Mouse (Mus musculus): ENCODE data around the gene Dapp1. TPM values are rescaled to one million over a fixed set of nuclear protein-coding genes. Genes with fewer than 3 reads are reported as not detected.
"Not testable (repeated sequence)": the region's sequence is repeated elsewhere in the genome, so short reads cannot be mapped to it uniquely, and the experiment has no call there.

Gene Dapp1
- polyA plus RNA-seq, 1 experiment from 2014 or later: 2.9 TPM

GRCm38 (mm10) chr3:137963508-137963907, 17.8 kb downstream of the Dapp1 start:
- Histone ChIP-seq H3K9me3 (replicated peaks) (no peaks in the 10 kb centered on the region), H3K4me3 (no peak overlapping the region), H3K4me1 (peaks cover 3% of the 10 kb centered on the region; the same call in 1 of the 2 replicates), H3K27me3 (ENCODE audit: low read depth, poor library complexity, severe bottlenecking) (no peaks in the 10 kb centered on the region), H3K36me3 (no peaks in the 10 kb centered on the region), H3K27ac (replicated peaks) (no peak overlapping the region)
- 78% methylated on average over 8 of the region's 8 CpGs for WGBS
- DNase-seq (ENCODE audit: low spot score): no peak

GRCm38 (mm10) chr3:137961736-137962385, 19.5 kb downstream of the Dapp1 start:
- Histone ChIP-seq H3K27me3 (ENCODE audit: low read depth, poor library complexity, severe bottlenecking) (no peaks in the 10 kb centered on the region), H3K36me3 (no peaks in the 10 kb centered on the region), H3K4me1 (peaks cover 3% of the 10 kb centered on the region; the same call in 1 of the 2 replicates), H3K4me3 (no peak overlapping the region), H3K27ac (replicated peaks) (no peak overlapping the region), H3K9me3 (replicated peaks) (no peaks in the 10 kb centered on the region)
- 71% methylated on average over 8 of the region's 8 CpGs for WGBS
- no peak for DNase-seq (ENCODE audit: low spot score)

- Histone ChIP-seq H3K36me3 (no peaks in the 10 kb centered on the region), H3K27me3 (ENCODE audit: low read depth, poor library complexity, severe bottlenecking) (no peaks in the 10 kb centered on the region; the same call in 1 of the 2 replicates), H3K4me1 (peaks cover 16% of the 10 kb centered on the region), H3K4me3 (no peak overlapping the region), H3K27ac (replicated peaks) (no peak overlapping the region), H3K9me3 (replicated peaks) (no peaks in the 10 kb centered on the region)
- DNase-seq (ENCODE audit: low spot score): no peak
- WGBS: 82% methylated on average over 4 of the region's 4 CpGs
Observed at GRCm38 (mm10) chr3:137959456-137959855, 21.9 kb downstream of the Dapp1 start.

GRCm38 (mm10) chr3:137958352-137958751, 23.0 kb downstream of the Dapp1 start:
- 95% methylated on average over 4 of the region's 4 CpGs for WGBS
- no peak overlapping the region for H3K27ac ChIP-seq (replicated peaks)
- DNase-seq (ENCODE audit: low spot score): no peak
- H3K27me3 ChIP-seq (ENCODE audit: low read depth, poor library complexity, severe bottlenecking): no peaks in the 10 kb centered on the region; the same call in 1 of the 2 replicates
- H3K4me3 ChIP-seq: no peak overlapping the region
- H3K36me3 ChIP-seq: no peaks in the 10 kb centered on the region
- H3K4me1 ChIP-seq: peaks cover 24% of the 10 kb centered on the region
- H3K9me3 ChIP-seq (replicated peaks): no peaks in the 10 kb centered on the region

- peaks cover 29% of the 10 kb centered on the region for H3K4me1 ChIP-seq
- WGBS: 86% methylated on average over 9 of the region's 9 CpGs
- H3K4me3 ChIP-seq: no peak overlapping the region
- no peak overlapping the region for H3K27ac ChIP-seq (replicated peaks)
- DNase-seq (ENCODE audit: low spot score): no peak
- no peaks in the 10 kb centered on the region; the same call in 1 of the 2 replicates for H3K27me3 ChIP-seq (ENCODE audit: low read depth, poor library complexity, severe bottlenecking)
- no peaks in the 10 kb centered on the region for H3K36me3 ChIP-seq
- no peaks in the 10 kb centered on the region for H3K9me3 ChIP-seq (replicated peaks)
Observed at GRCm38 (mm10) chr3:137957864-137958263, 23.5 kb downstream of the Dapp1 start.

GRCm38 (mm10) chr3:137955560-137956081, 25.7 kb downstream of the Dapp1 start:
- no peak overlapping the region for H3K27ac ChIP-seq (replicated peaks)
- 37% methylated on average over 16 of the region's 16 CpGs for WGBS
- H3K4me1 ChIP-seq: peaks cover 42% of the 10 kb centered on the region
- DNase-seq (ENCODE audit: low spot score): no peak
- peak overlapping the region; percentile 18 for H3K4me3 ChIP-seq
- no peaks in the 10 kb centered on the region; the same call in 1 of the 2 replicates for H3K27me3 ChIP-seq (ENCODE audit: low read depth, poor library complexity, severe bottlenecking)
- no peaks in the 10 kb centered on the region for H3K36me3 ChIP-seq
- no peaks in the 10 kb centered on the region for H3K9me3 ChIP-seq (replicated peaks)

GRCm38 (mm10) chr3:137954256-137954916, 27.0 kb downstream of the Dapp1 start:
- Histone ChIP-seq H3K27me3 (ENCODE audit: low read depth, poor library complexity, severe bottlenecking) (no peaks in the 10 kb centered on the region; the same call in 1 of the 2 replicates), H3K27ac (replicated peaks) (no peak overlapping the region), H3K4me3 (no peak overlapping the region), H3K9me3 (replicated peaks) (no peaks in the 10 kb centered on the region), H3K4me1 (peaks cover 42% of the 10 kb centered on the region), H3K36me3 (no peaks in the 10 kb centered on the region)
- no peak for DNase-seq (ENCODE audit: low spot score)
- WGBS: 76% methylated on average over 23 of the region's 23 CpGs

- Histone ChIP-seq H3K4me3 (no peak overlapping the region), H3K9me3 (replicated peaks) (no peaks in the 10 kb centered on the region), H3K27me3 (ENCODE audit: low read depth, poor library complexity, severe bottlenecking) (no peaks in the 10 kb centered on the region; the same call in 1 of the 2 replicates), H3K36me3 (no peaks in the 10 kb centered on the region), H3K4me1 (peaks cover 42% of the 10 kb centered on the region), H3K27ac (replicated peaks) (peak overlapping the region; percentile 59; the same call in 1 of the 2 replicates)
- DNase-seq (ENCODE audit: low spot score): peak; percentile 49
- WGBS: 70% methylated on average over 14 of the region's 14 CpGs
Observed at GRCm38 (mm10) chr3:137952914-137953880, 28.1 kb downstream of the Dapp1 start.

- 73% methylated on average over 4 of the region's 4 CpGs for WGBS
- Histone ChIP-seq H3K27ac (replicated peaks) (peak overlapping the region; percentile 59; the same call in 1 of the 2 replicates), H3K4me1 (peaks cover 42% of the 10 kb centered on the region), H3K27me3 (ENCODE audit: low read depth, poor library complexity, severe bottlenecking) (no peaks in the 10 kb centered on the region; the same call in 1 of the 2 replicates), H3K9me3 (replicated peaks) (no peaks in the 10 kb centered on the region), H3K36me3 (no peaks in the 10 kb centered on the region), H3K4me3 (no peak overlapping the region)
- no peak for DNase-seq (ENCODE audit: low spot score)
Observed at GRCm38 (mm10) chr3:137952225-137952913, 29.0 kb downstream of the Dapp1 start.

GRCm38 (mm10) chr3:137951819-137952218, 29.5 kb downstream of the Dapp1 start:
- peak overlapping the region; percentile 59; the same call in 1 of the 2 replicates for H3K27ac ChIP-seq (replicated peaks)
- H3K27me3 ChIP-seq (ENCODE audit: low read depth, poor library complexity, severe bottlenecking): no peaks in the 10 kb centered on the region; the same call in 1 of the 2 replicates
- no peaks in the 10 kb centered on the region for H3K9me3 ChIP-seq (replicated peaks)
- H3K36me3 ChIP-seq: no peaks in the 10 kb centered on the region
- WGBS: 50% methylated on average over 7 of the region's 7 CpGs
- H3K4me1 ChIP-seq: peaks cover 42% of the 10 kb centered on the region
- no peak for DNase-seq (ENCODE audit: low spot score)
- H3K4me3 ChIP-seq: no peak overlapping the region

GRCm38 (mm10) chr3:137951302-137951701, 30.0 kb downstream of the Dapp1 start:
- not testable (repeated sequence) for DNase-seq (ENCODE audit: low spot score); H3K27me3 ChIP-seq (ENCODE audit: low read depth, poor library complexity, severe bottlenecking); H3K27ac ChIP-seq (replicated peaks); H3K4me3 ChIP-seq; H3K9me3 ChIP-seq (replicated peaks); H3K36me3 ChIP-seq
- 88% methylated on average over 3 of the region's 3 CpGs for WGBS
- H3K4me1 ChIP-seq: peaks cover 42% of the 10 kb centered on the region
